Mouse (Mus musculus) embryonic facial prominence, embryonic 11.5 days (tissue): Measurements from ENCODE around the gene Ccdc85c. TPM values are rescaled to one million over a fixed set of nuclear protein-coding genes. Genes with fewer than 3 reads are reported as not detected.

Experiments used
- ATAC-seq: fragments of 200-750 bp; cut with Nextera tagmentation; replicated peaks from 2 replicates; pipeline ENCODE4 v1.8.0; 2017; ENCODE audit warnings: low read depth; ENCODE audit not compliant: insufficient number of reproducible peaks, low FRiP score, low TSS enrichment
- DNase-seq: peaks from one replicate; pipeline ENCODE4 v3.0.0-alpha.2; 2015; ENCODE audit warnings: low spot score
- H3K27ac ChIP-seq: fragments of 300-500 bp; sonication (generic); replicated peaks from 2 replicates; pipeline ENCODE4 v1.5.1; 2014; ENCODE audit warnings: mild to moderate bottlenecking, low read depth, low read length, control low read depth
- H3K27me3 ChIP-seq: fragments of 300-500 bp; sonication (generic); 2 replicates; pipeline ENCODE4 v1.6.1; 2014; ENCODE audit warnings: mild to moderate bottlenecking, low read length, moderate library complexity, mixed read lengths; ENCODE audit not compliant: control insufficient read depth, insufficient read depth
- H3K36me3 ChIP-seq: fragments of 300-500 bp; sonication (generic); replicated peaks from 2 replicates; pipeline ENCODE4 v1.6.1; 2014; ENCODE audit warnings: low read depth, mild to moderate bottlenecking, low read length, moderate library complexity, mixed read lengths; ENCODE audit not compliant: control insufficient read depth, insufficient read depth
- H3K4me1 ChIP-seq: fragments of 300-500 bp; sonication (generic); 2 replicates; pipeline ENCODE4 v1.6.1; 2014; ENCODE audit warnings: low read length, mixed read lengths; ENCODE audit not compliant: control insufficient read depth, insufficient read depth
- H3K4me2 ChIP-seq: fragments of 300-500 bp; sonication (generic); 2 replicates; pipeline ENCODE4 v1.6.1; 2014; ENCODE audit warnings: low read depth, mild to moderate bottlenecking, control low read depth, low read length, moderate library complexity
- H3K4me3 ChIP-seq: fragments of 300-500 bp; sonication (generic); 2 replicates; pipeline ENCODE4 v1.5.1; 2014; ENCODE audit warnings: low read depth, low read length, control low read depth
- H3K9ac ChIP-seq: fragments of 300-500 bp; sonication (generic); replicated peaks from 2 replicates; pipeline ENCODE4 v1.6.1; 2014; ENCODE audit warnings: mild to moderate bottlenecking, control low read depth, low read length
- H3K9me3 ChIP-seq: fragments of 300-500 bp; sonication (generic); replicated peaks from 2 replicates; pipeline ENCODE4 v1.6.1; 2016; ENCODE audit warnings: mild to moderate bottlenecking, low read length, inconsistent platforms, mixed read lengths; ENCODE audit not compliant: control insufficient read depth
- WGBS: fragments of 180-500 bp; shearing (Covaris S2); extraction: QIAGEN DNeasy Blood & Tissue Kit; methylation state at CpG from one replicate; pipeline ENCODE4 v1.1.7; 2014; 5-methylcytosine and 5-hydroxymethylcytosine counted together
- polyA plus RNA-seq: library from polyadenylated mRNA; unstranded; fragments of >200 nt; fragmentation: Nextera tagmentation; extraction: Ambion mirVana; gene quantifications from 2 replicates; pipeline ENCODE4 v1.2.1, GENCODE M21; 2014

Ccdc85c gene
- polyA plus RNA-seq, 1 experiment from 2014 or later = 9.8 TPM

DNA sequence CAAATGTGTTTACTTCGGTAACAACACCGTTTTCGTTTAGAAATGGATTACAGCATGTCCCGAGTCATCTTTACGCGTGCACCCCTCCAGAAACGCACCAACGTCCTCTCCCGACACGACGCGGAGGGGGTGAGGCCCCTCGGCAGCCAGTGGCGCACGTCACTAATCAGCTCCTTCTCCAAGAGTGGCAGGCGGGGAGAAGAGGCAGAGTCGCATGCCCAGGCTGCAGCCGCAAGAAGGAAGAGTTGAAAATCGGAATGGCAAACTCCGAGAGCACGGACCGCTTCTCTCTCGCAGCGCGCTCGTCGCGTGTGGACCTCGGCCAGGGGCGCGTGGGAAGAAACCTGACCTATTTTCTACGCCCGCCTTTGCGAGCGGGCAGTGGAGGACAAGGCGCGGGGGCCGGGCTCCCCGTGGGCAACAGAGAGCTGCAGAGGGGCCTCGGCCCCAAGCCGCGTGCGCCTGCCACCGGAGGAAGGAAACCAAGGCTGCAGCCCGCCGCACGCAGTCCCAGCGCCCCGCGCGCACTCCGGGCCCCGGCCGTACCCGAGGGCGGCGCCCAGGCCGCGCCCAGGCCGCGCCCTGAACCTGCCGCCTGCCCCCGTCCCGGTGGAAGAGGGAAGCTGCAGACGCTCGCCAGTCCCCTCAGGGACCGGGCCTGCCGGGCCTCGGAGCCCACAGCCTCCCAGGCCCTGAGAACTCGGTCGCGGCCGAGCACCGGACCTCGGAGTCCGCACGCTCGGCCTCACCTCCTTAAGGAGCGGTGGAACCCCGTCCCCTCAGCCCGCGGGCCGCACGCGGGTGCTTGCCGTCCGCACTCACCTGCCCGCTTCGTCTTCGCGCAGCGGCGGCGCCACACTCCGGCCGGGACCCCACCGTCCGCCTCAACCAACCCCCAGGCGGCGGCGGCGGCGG lies 96.6 kb downstream of the Ccdc85c start:
- peak overlapping the region; percentile 94 for H3K9ac ChIP-seq
- WGBS = under 1% methylated on average over 92 of the region's 103 CpGs

DNA sequence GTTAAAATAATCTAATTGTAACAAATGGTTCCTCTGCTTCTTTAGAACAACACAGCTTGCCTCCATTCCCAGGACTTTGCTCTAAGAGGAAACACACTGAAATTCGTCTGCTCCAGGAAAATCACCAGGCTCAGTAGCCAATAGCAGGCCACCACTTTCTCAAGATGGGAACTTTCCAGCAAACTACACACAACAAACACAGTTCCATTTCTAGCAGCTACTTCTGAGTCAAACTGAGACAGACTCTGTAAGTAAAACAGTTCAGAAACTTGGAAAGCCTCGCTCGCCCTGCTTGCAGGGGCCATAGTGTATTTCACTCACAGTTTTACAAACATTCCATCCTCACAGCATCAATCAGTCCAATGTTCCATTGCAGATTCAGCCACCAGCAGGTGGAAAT lies 98.9 kb downstream of the Ccdc85c start:
- Histone ChIP-seq H3K27ac (no peak overlapping the region), H3K9me3 (no peaks in the 10 kb centered on the region), H3K4me3 (no peak overlapping the region), H3K4me1 (no peaks in the 10 kb centered on the region; the same call in 1 of the 2 replicates), H3K4me2 (no peak overlapping the region), H3K27me3 (no peaks in the 10 kb centered on the region), H3K9ac (no peak overlapping the region), H3K36me3 (no peaks in the 10 kb centered on the region)
- ATAC-seq (no peak), DNase-seq (no peak)
- 73% methylated on average over 3 of the region's 3 CpGs for WGBS

More for the DNA sequence above, 96.6 kb downstream of the Ccdc85c start:
- no peaks in the 10 kb centered on the region for H3K9me3 ChIP-seq
- DNase-seq = peak; percentile 57
- H3K4me2 ChIP-seq = peak overlapping the region; percentile 85
- H3K4me1 ChIP-seq = no peaks in the 10 kb centered on the region; the same call in 1 of the 2 replicates
- no peaks in the 10 kb centered on the region for H3K36me3 ChIP-seq
- no peaks in the 10 kb centered on the region for H3K27me3 ChIP-seq
- peak overlapping the region; percentile 77 for H3K27ac ChIP-seq
- no peak; the same call in none of the 2 replicates for ATAC-seq
- H3K4me3 ChIP-seq = peak overlapping the region; percentile 99

DNA sequence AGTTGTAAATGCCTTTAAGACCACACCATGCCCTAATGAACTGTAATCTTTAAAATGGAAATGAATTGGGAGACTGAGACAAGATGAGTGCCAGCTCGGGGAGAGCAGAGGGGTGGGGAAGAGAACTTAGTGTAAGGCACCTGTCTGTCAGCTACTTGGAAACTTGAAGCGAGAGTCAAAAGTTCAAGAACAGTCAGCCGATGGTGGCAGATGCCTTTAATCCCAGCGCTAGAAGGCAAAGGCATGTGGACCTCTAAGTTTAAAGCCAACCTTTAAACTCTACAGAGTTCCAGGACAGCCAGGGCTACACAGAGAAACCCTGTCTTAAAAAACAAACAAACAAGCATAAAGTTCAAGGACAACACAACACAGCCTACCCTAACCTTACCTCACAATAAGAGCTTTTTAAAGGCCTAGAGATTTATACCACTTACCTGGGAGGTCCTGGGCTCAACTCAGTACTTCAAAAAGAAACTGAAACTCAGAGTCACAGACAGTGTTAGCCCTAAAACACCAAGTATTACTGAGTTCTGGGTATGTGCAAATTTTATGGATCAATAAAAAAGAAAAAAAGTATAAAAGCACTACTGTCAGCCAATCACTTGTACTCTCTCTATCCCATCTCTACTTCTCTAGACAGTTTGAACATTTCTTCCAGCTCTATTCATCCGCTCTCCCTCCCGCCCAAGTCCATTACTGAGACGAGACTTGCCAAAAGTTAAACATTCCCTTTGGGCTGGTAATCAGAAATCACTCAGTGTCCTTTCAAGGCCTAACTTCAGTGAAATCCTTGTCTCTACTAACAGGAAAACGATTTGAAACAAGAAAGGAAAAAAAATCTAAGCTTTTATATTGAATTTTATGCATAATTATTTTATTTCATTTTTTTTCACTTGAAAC lies 100.4 kb downstream of the Ccdc85c start:
- Histone ChIP-seq H3K27me3 (no peaks in the 10 kb centered on the region), H3K9ac (no peak overlapping the region), H3K4me2 (no peak overlapping the region), H3K4me3 (no peak overlapping the region), H3K4me1 (no peaks in the 10 kb centered on the region; the same call in 1 of the 2 replicates), H3K27ac (no peak overlapping the region), H3K9me3 (no peaks in the 10 kb centered on the region), H3K36me3 (no peaks in the 10 kb centered on the region)
- no peak for ATAC-seq
- no peak for DNase-seq
- WGBS = 77% methylated on average over 8 of the region's 8 CpGs

DNA sequence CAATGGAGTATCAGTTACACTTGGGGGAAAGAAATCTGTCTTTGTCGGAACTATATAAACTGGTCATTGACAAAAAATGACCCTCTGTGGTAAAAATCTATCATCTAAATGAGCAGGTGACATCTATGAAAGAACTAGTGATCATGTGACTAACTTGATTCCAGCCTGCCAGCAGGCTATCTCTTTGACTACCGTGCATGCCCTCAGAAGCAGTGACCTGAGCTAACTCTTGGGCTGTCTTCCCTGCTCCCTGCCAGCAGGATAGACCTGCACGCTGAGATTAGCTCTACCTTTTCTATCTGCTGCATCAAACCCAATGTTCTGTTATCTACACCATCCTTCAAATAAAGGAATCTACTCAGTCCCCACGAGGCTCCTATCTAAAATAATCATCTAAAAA lies 102.6 kb downstream of the Ccdc85c start:
- 61% methylated on average over 4 of the region's 4 CpGs for WGBS
- H3K4me3 ChIP-seq = no peak overlapping the region
- no peaks in the 10 kb centered on the region for H3K27me3 ChIP-seq
- H3K27ac ChIP-seq = no peak overlapping the region
- ATAC-seq (no peak), DNase-seq (no peak)
- no peak overlapping the region for H3K4me2 ChIP-seq
- no peak overlapping the region for H3K9ac ChIP-seq
- H3K9me3 ChIP-seq = no peaks in the 10 kb centered on the region
- no peaks in the 10 kb centered on the region; the same call in 1 of the 2 replicates for H3K4me1 ChIP-seq
- H3K36me3 ChIP-seq = no peaks in the 10 kb centered on the region

DNA sequence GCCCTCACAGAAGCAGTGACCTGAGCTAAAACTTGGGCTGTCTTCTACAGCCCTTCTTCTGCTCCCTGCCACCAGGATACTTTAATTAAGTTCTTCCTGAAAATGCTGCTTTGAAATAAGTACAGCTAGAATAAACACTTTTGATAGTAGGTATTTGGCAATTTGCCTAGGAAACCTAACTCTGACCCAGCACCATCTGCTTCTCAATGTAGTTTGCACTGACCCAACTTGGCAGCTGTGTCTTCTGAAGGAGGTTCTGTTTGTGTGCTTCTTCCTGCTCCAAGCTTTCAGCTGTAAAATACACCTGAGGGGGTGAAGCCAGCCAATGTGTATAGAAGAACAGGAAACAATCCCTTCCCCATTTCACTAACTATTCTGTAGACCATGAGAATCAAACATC lies 103.9 kb downstream of the Ccdc85c start:
- no peaks in the 10 kb centered on the region for H3K36me3 ChIP-seq
- no peak overlapping the region for H3K4me2 ChIP-seq
- no peak for DNase-seq
- H3K27me3 ChIP-seq = no peaks in the 10 kb centered on the region
- no peak overlapping the region for H3K27ac ChIP-seq
- H3K4me1 ChIP-seq = no peaks in the 10 kb centered on the region
- H3K9me3 ChIP-seq = no peaks in the 10 kb centered on the region
- ATAC-seq = no peak
- no peak overlapping the region for H3K9ac ChIP-seq
- no peak overlapping the region for H3K4me3 ChIP-seq

DNA sequence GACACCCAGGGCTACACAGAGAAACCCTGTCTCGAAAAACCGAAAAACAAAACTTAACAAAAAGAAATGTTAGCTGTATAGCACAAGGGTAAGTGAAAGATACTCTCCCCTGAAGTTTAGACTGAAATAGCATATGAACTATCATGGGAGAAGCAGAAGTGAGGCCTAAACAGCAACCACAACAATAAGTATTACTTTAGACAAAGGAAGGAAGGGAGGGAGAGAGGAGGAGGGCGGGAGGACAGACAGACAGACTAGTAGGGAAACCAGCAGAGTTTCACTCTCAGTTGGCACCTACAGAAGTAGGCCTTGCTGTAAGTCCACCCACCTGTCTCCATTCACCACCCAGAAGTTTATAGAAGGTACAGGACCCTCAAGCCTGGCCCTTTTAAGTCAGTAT lies 104.8 kb downstream of the Ccdc85c start:
- H3K36me3 ChIP-seq = no peaks in the 10 kb centered on the region
- 93% methylated on average over 3 of the region's 3 CpGs for WGBS
- H3K27ac ChIP-seq = no peak overlapping the region
- DNase-seq = no peak
- H3K4me3 ChIP-seq = no peak overlapping the region
- no peak for ATAC-seq
- no peak overlapping the region for H3K4me2 ChIP-seq
- no peak overlapping the region for H3K9ac ChIP-seq
- no peaks in the 10 kb centered on the region for H3K27me3 ChIP-seq
- H3K4me1 ChIP-seq = no peaks in the 10 kb centered on the region
- no peaks in the 10 kb centered on the region for H3K9me3 ChIP-seq

DNA sequence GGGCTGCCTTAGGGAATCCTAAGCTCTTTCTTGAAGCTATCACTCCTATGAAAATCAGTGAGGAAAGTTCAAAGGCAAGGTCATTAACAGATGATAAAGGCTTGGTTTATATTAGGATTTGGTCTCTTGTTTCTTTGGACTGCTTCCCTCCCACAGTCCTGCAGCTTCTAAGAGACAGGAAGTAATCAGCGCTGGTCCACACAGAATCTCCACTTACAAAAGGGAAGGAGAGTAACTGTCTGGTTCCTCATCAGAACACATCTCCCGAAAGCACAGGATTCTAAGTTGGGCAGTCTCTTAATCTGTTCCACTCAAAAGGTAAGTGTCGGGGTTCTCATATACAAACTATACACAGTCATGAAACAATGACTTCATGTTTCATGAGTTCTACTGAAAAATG lies 106.3 kb downstream of the Ccdc85c start:
- no peak overlapping the region for H3K9ac ChIP-seq
- no peak overlapping the region for H3K4me2 ChIP-seq
- H3K4me1 ChIP-seq = no peaks in the 10 kb centered on the region
- no peak overlapping the region for H3K4me3 ChIP-seq
- H3K27ac ChIP-seq = no peak overlapping the region
- DNase-seq = no peak
- ATAC-seq = no peak
- 66% methylated on average over 3 of the region's 3 CpGs for WGBS
- no peaks in the 10 kb centered on the region; the same call in 1 of the 2 replicates for H3K36me3 ChIP-seq
- no peaks in the 10 kb centered on the region for H3K27me3 ChIP-seq
- no peaks in the 10 kb centered on the region for H3K9me3 ChIP-seq
